Mouse (Mus musculus) thymus, adult 2 months (tissue): ENCODE measurements around the gene Ibtk. TPM values are rescaled to one million over a fixed set of nuclear protein-coding genes. Genes with fewer than 3 reads are reported as not detected.

ENCODE experiments used
- DNase-seq: peaks from one replicate; pipeline ENCODE4 v3.0.0; 2021
- H3K27ac ChIP-seq: fragments of 200-500 bp; 2 replicates; pipeline ENCODE4 v1.5.1; 2012; ENCODE audit warnings: low read length, control low read depth; ENCODE audit not compliant: control insufficient read depth, insufficient read depth
- H3K27me3 ChIP-seq: fragments of 200-500 bp; 2 replicates; pipeline ENCODE4 v1.6.1; 2012; ENCODE audit warnings: mild to moderate bottlenecking, low read length, moderate library complexity, mixed read lengths; ENCODE audit not compliant: control insufficient read depth, insufficient read depth
- H3K36me3 ChIP-seq: fragments of 200-500 bp; 2 replicates; pipeline ENCODE4 v1.6.1; 2012; ENCODE audit warnings: mild to moderate bottlenecking, low read length, moderate library complexity; ENCODE audit not compliant: control insufficient read depth, insufficient read depth
- H3K4me1 ChIP-seq: fragments of 200-500 bp; replicated peaks from 2 replicates; pipeline ENCODE4 v1.6.1; 2012; ENCODE audit warnings: low read length; ENCODE audit not compliant: control insufficient read depth, insufficient read depth
- H3K4me3 ChIP-seq: fragments of 200-500 bp; 2 replicates; pipeline ENCODE4 v1.5.1; 2012; ENCODE audit warnings: mild to moderate bottlenecking, low read length, control low read depth, moderate library complexity; ENCODE audit not compliant: control insufficient read depth, insufficient read depth
- CTCF ChIP-seq: fragments of 200-500 bp; IDR thresholded peaks from 2 replicates; pipeline ENCODE4 v1.5.1; 2012; ENCODE audit warnings: mild to moderate bottlenecking, control low read depth, low read length, moderate library complexity, borderline replicate concordance; ENCODE audit not compliant: control insufficient read depth, poor library complexity, insufficient read depth; ENCODE audit errors: extremely low read depth
- POLR2A ChIP-seq: fragments of 200-500 bp; IDR thresholded peaks from 2 replicates; pipeline ENCODE4 v1.6.1; 2012; ENCODE audit warnings: mild to moderate bottlenecking, low read length, control low read depth, moderate library complexity; ENCODE audit not compliant: control insufficient read depth, poor library complexity, insufficient read depth; ENCODE audit errors: extremely low read depth
- WGBS: fragments of 180-500 bp; shearing (Covaris S2); methylation state at CpG from one replicate; pipeline ENCODE4 v1.1.7; 2018; 5-methylcytosine and 5-hydroxymethylcytosine counted together
- polyA plus RNA-seq: library from polyadenylated mRNA; depleted of rRNA; stranded (reverse); fragments of >200 nt; gene quantifications from 2 replicates; pipeline ENCODE4 v1.2.3, GENCODE M21; 2012

Ibtk gene
- polyA plus RNA-seq, 1 experiment: 5.8 TPM

- TF ChIP-seq POLR2A (no peak), CTCF (no peak)
- Histone ChIP-seq H3K36me3 (no peaks in the 10 kb centered on the region), H3K27me3 (no peaks in the 10 kb centered on the region), H3K4me3 (no peak overlapping the region), H3K27ac (no peak overlapping the region), H3K4me1 (no peaks in the 10 kb centered on the region)
- 89% methylated on average over 10 of the region's 10 CpGs for WGBS
- DNase-seq: no peak
Observed at GRCm38 (mm10) chr9:85675131-85675905, 73.8 kb downstream of the Ibtk start.

- H3K4me3 ChIP-seq: no peak overlapping the region
- no peak for DNase-seq
- H3K27ac ChIP-seq: no peak overlapping the region
- TF ChIP-seq CTCF (no peak), POLR2A (no peak)
- H3K36me3 ChIP-seq: no peaks in the 10 kb centered on the region
- WGBS: 83% methylated on average over 15 of the region's 15 CpGs
- H3K4me1 ChIP-seq: no peaks in the 10 kb centered on the region
- H3K27me3 ChIP-seq: no peaks in the 10 kb centered on the region
Observed at GRCm38 (mm10) chr9:85673907-85674481, 75.1 kb downstream of the Ibtk start.

GRCm38 (mm10) chr9:85671582-85672331 lies 77.4 kb downstream of the Ibtk start:
- H3K4me3 ChIP-seq: no peak overlapping the region
- no peaks in the 10 kb centered on the region for H3K36me3 ChIP-seq
- no peaks in the 10 kb centered on the region for H3K27me3 ChIP-seq
- no peak overlapping the region for H3K27ac ChIP-seq
- H3K4me1 ChIP-seq: no peaks in the 10 kb centered on the region
- no peak for DNase-seq
- WGBS: 89% methylated on average over 6 of the region's 6 CpGs
- no peak for TF ChIP-seq POLR2A
- TF ChIP-seq CTCF: no peak

GRCm38 (mm10) chr9:85664316-85664715 lies 84.8 kb downstream of the Ibtk start:
- Histone ChIP-seq H3K4me1 (no peaks in the 10 kb centered on the region), H3K4me3 (no peak overlapping the region), H3K27me3 (no peaks in the 10 kb centered on the region), H3K36me3 (no peaks in the 10 kb centered on the region), H3K27ac (no peak overlapping the region)
- no peak for DNase-seq
- no peak for TF ChIP-seq POLR2A
- TF ChIP-seq CTCF: no peak
- WGBS: 41% methylated on average over 1 of the region's 1 CpGs

GRCm38 (mm10) chr9:85663810-85664209 lies 85.3 kb downstream of the Ibtk start:
- Histone ChIP-seq H3K36me3 (no peaks in the 10 kb centered on the region), H3K27ac (no peak overlapping the region), H3K27me3 (no peaks in the 10 kb centered on the region), H3K4me3 (no peak overlapping the region), H3K4me1 (no peaks in the 10 kb centered on the region)
- no peak for DNase-seq
- 86% methylated on average over 1 of the region's 1 CpGs for WGBS
- no peak for TF ChIP-seq POLR2A

- H3K27ac ChIP-seq: no peak overlapping the region
- TF ChIP-seq CTCF: no peak
- TF ChIP-seq POLR2A: no peak
- H3K27me3 ChIP-seq: no peaks in the 10 kb centered on the region
- no peaks in the 10 kb centered on the region for H3K4me1 ChIP-seq
- 55% methylated on average over 8 of the region's 8 CpGs for WGBS
- H3K4me3 ChIP-seq: no peak overlapping the region
- H3K36me3 ChIP-seq: no peaks in the 10 kb centered on the region
- no peak for DNase-seq
Observed at GRCm38 (mm10) chr9:85663091-85663490, 86.0 kb downstream of the Ibtk start.
